Mouse (Mus musculus) layer of hippocampus, postnatal 10 days (tissue): ENCODE measurements around the gene Rab30. TPM values are rescaled to one million over a fixed set of nuclear protein-coding genes. Genes with fewer than 3 reads are reported as not detected.
A peak's percentile ranks its signal among the peaks of the same experiment; 100 is the strongest.

Experiments used
- DNase-seq, 2 experiments: peaks; one replicate each; pipeline ENCODE4 v3.0.0; 2021; ENCODE audit warnings: low spot score in 2 of 2
- total RNA-seq, 2 experiments: library from RNA; stranded (reverse); gene quantifications; 2 replicates each; pipeline ENCODE4 v1.2.3; 2021

Gene Rab30
- total RNA-seq, 2 experiments from 2014 or later, result 43.7 to 44.0 TPM

DNA sequence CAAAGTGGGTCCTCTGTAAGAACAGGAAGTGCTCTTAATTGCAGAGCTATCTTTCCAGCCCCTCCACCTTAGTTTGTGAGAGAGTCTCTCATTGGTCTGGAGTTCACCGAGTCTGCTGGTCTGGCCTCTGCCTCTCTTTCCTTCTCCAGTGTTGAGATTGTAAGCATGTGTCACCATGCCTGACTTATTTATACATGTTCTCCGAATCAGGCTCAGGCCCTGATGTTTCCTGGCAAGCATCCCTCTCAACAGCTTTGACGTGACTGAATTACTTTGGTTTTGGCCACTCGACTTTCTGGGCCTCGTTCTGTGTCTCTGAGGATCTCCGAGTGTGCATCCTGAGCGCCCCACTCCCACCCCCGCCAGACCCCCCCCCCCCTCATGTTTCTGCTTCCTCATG lies 55.4 kb downstream of the Rab30 start:
- DNase-seq, result no peak

DNA sequence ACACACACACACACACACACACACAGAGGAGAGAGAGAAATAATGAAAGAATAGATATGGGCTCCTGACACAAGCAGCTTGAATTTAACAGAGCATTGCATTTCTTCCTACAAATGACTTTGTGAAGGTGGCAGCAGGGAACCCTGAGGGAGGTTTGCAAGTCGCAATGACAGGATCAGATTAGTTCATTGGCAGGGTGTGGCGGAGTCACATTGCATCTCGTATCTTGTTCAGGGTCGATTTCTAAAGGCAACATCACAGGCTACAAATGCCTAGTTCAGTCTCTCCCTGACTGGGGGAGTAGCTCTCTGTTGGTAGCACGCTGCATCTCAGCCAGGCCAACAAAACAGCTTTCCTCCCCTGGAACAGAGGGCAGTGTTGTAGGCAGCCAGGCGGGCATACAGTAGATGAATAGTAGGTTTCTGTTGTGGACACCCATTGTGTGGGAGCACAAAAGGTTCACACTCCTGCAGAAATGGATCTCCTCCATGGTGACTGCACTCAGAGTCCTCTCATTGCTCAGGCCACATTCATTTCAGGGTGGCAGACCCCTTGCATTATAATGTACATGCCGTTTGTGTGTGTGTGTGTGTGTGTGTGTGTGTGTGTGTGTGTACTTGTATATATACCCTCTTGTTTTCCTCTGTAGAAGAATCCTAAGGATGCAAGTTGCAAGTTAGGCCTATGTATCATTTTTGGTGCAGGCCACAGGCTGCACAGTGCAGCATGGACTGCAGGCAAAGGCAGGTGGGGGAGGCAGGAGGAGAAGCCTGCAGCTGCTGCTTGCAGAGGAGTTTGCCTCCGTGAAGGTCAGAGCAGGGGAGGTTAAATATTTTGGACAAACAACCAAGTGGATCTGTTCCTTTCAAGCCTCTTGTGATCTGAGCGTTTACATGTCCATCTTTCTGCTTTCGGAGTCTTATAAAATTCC lies 58.5 kb downstream of the Rab30 start:
- DNase-seq, result peak in 1 of 2 experiments; percentile 45

DNA sequence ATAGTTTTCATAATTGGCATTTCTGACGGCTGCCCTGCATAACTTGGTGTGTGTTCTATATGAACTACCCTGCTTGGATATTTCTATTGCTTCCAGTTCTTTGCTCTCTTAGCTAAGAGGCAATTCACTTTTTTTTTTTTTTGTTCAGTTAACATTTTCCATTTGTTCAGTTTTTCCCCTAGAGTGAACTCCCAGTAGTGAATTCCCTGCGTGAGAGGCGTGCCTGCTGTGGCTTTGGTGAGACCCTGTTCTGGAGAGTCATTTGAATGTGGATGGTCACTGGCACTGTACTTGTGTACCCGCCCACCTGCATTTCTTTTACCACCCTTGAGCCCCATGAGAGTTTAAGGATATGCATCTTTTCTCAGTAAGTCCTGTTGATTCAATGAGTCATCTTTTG lies 60.8 kb downstream of the Rab30 start:
- DNase-seq, result no peak

DNA sequence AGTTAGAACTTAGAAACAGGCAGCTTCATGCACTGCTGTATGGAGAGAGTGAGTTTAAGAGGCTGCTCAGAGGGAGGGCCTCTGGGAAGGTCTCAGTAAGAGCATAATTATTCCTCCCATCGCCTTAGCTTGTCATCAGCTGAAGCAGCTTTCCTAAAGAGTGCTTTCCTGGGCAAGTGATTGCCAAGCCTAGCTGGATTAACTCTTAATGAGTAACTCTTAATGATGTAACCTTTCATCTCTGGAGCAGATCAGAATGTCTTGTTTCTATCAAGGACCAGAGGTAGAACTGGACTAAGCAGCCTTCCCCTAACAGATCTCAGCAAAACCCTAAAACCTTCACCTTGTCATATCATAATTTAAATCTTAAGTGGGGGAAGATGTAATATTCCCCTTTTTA lies 61.8 kb downstream of the Rab30 start:
- DNase-seq, result no peak

DNA sequence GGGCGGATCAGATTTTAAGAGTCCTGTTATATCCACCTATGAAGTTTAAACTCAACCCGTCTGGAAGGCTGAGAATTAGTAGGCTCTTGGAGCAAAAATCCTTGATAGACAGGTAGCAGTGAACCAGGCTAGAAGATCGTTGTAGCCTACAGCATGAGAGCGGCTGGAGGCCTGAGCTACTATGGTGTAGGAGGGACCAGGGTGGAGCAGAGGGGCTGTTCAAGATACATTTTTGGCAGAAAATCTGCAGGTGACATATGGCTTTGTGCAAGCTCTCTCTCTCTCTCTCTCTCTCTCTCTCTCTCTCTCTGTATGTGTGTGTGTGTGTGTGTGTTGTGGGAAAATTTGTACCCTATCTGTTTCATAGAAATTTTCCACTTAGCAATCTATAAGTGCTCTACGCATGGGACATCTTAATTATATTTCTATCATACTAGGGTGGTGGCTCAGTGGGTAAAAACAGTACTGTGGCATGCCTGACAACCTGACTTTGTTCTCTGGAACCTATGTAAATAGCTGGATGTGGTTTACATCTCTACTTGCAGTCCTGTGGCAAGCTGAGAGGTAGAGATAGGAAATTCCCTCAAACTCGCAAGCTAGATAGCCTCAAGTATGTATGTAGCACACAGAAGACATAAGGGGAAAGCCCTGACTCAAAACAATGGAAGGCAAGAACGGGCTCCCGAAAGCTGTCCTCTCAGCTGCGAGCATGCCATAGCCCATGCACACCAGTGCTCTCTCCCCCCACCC lies 63.7 kb downstream of the Rab30 start:
- no peak for DNase-seq

DNA sequence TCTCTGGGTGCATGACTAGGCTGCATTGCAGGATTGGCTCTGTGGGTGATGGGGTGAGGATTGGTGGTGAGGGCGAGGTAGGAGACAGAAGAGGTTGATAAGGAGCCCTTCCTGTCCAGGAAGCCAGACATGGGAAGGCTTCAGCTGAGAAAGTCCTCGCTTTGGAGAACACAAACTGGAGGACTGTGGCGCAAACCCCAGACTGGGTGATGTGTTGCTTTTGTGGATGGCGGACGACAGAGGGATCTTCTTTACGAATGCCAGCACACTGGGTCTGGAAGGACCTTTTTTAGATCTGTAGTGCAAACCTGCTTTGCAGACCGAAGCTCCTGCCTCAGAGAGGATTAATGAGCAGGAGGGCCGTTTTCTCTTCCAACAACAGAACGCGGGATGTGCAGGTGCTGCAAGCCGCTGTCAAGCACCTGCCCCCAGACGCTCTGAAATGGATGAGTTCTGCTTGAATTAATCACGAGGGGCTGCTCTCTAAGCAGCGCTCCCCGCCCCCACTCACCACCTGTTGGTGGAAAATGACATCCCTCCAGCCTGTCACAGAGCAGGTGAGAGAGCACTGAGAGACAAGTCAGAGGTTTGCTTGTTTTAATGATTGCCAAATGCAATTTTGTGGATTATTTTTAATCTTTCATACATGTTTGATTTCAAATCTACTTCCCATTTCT lies 65.2 kb downstream of the Rab30 start:
- DNase-seq, result peak; percentile 37 to 47

DNA sequence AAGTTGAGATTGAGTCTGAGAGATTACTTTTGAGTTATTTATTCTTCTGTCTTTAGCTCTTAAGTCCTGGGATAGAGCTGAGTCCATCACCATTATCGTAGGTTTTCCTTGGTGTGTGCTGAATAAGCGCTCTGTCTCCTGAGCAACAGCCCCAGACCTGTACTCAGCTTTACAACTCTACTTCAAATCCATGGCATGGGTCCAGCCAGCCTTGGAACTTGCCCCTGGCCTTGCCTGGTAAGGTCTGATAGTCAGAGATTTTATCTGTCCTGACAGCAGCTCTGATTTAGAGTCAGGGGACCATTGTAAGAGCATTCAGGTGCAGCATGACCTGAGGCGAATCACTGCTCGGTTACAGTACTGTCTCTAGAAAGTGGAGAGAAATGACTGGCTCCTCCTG lies 66.1 kb downstream of the Rab30 start:
- peak in 1 of 2 experiments; percentile 26 for DNase-seq

DNA sequence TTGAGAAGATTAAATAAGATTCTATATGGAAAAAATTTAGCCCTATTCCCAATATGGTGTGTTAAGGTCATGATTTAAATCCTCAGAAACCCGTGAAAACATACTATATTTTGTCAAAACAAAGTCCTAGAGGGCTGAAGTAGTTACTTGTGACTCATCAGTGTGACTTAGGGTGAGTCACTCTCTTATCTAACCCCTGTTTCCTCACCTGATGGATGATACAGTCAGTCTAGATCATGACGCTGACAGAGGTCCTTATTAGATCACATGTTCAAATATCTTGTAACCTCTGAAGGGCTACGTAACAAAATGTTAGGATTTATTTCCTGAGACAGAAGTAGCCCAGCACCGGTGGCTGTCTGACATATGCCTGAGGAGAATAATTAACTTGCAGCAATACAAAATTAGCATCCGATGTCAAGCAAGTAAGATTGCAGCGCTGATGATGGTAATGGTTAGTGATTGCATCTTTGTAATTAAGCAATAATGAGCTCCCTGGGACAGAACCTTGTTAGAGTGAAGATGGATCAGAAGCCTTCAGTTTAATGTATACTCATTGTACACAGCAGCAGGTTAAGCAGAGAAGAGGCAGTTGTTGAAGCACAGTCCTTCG lies 70.4 kb downstream of the Rab30 start:
- DNase-seq, result no peak

DNA sequence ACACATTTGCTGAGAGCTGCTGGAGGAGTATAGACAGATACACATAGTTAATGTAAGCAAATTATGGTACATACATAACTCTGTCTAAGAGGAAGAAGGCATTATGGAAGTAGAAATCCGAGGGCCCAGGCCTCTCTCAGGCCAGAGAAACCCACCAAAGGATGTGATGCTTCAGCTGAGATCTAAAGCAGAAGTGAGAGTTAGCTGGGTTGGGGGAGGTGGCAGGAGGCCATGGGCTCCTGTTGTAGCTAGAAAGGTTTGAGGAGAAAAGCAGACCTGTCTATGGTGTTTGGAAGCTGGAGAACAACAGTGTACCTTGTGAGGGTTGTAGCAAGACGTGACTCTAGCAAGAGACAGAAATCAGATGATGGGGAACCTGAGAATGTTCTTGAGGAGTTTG lies 75.8 kb downstream of the Rab30 start:
- DNase-seq, result no peak

DNA sequence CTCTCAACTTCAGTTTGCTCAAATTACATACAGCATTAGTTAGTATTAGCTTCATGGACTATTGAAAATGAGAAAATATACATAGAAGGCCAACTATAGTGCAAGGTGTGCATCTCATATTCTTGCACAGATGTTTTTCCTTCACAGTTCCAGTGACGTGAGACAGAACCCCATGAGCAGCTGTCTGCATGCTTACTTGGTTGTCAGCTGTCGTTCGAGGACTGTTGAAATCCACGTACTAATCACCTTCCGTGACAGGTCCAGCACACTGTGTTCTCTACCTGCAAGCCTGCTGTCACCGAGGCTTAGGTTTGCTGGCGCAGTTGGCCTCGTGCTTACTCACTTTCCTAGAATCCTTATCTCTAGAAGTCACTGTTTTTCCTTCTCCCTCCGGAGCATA lies 76.5 kb downstream of the Rab30 start:
- no peak for DNase-seq

DNA sequence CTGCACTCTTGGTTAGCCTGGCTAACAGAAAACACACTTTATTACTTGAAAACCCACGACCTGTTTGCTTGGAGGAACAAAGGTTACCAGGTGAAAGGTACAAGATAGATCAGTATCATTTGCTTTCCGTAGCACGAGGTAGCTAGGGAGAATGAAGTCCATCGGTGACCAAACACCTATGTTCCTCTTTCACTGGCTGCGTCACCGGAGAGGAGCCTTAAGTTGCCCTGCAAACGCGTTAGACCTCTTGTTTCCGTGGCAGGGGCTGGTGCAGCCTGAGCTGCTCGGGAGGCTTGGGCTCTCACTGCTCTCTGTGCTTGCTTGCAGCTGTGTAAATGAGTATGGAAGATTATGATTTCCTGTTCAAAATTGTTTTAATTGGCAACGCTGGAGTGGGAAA lies 78.3 kb downstream of the Rab30 start:
- DNase-seq, result no peak

DNA sequence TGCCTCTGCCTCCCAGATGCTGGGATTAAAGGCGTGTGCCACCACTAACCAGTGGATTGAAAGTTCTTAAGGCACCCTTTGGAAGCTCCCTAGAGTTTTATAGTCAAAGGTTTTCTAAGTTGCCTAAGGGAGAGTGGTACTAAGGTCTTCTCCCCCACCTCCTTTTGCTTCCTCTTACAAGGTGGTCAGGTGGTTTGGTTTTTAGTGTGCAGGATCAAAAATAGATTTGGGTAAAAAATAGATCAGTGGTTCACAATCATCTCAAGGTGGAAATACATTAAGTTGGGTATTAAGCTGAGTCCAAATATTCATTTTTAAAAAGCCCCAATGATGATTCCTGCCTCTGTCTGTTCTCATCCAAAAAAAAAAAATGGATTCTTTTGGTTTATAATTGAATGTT lies 79.0 kb downstream of the Rab30 start:
- DNase-seq, result no peak

DNA sequence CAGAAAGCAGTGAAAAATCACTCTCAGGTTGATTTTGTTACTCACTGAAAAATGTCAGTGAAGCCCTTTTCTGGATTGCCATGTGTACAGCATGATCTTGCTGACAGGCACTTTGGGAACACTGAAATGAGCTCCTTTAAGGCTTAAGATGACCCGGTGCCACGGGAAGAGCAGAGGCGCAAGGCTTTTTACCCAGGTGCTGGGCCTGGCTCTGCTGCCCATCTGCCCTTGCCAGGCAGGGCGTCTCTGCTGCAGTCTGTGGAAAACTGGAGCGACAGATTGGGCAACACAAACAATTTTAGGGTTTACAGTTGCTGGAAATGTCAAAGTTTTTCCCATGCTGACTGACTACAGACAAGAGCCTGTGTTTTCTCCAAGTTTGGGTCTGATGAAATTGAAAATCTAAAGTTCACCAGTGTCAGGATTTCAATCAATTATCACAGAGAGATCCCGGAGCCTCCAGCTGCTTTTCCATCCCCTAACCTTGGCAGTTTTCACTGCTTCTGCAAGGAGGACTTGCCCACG lies 79.6 kb downstream of the Rab30 start:
- DNase-seq, result no peak

DNA sequence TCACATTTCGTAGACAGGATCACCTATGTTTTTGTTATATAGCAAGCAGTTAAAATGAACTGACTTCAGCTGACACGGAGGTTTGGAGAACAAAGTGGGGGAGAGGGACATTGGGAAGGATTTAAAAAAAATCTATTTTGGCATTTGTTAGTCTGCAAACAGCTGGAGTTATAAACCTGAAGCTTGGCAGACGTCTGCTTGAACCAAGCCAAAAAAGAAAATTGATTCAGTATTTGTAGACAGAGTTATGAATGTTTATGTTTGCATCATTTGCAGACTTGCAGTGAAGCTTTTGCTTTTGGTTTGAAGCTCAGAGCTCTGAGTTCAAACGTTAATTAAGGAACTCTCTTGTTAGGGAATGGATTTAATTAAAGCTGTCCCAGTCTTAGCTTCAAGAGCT lies 80.5 kb downstream of the Rab30 start:
- DNase-seq, result no peak

DNA sequence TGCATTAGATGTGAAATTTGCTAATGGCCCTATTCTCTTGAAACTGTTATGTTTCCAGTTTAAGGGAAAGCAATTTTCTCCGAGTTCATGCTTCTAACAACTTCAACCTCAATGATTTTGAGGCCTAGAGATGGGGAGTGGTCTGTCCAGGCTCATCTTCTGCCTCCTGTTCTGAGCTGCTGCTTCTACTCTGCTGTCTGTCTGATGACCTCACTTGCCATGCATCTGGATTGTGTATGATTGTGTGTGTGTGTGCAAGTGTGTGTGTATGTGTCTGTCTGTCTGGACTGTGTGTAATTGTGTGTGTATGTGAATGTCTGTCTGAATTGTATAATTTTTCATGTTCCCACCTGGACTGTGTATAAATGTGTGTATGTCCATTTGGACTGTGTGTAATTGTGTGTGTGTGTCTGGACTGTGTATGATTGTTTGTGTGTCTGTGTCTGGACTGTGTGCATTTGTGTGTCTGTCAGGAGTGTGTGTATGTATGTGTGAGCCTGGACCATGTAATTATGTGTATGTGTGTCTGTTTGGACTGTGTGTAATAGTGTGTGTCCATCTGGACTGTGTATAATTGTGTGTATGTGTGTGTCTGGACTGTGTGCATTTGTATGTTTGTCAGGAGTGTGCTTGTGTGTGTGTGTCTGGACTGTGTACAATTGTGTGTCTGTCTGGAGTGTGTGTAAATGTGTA lies 81.2 kb downstream of the Rab30 start:
- DNase-seq, result no peak

DNA sequence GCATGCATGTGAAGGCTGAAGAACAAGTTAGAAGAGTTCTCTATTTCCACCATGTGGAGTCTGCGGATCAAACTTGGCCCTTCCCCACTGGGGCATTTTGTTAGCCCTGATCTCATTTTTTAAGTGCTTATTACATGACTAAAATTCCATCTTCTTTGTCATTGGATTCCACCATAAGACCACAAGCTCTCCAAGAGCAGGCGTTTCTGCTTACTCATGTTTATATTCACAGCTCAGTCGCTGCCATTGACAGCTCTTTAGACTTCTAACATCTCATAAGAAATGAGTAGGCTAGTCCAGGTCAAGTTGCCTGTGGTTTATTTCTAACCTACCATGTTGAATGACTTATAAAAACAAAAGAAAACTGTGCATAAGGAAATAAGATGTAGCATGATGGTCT lies 84.8 kb downstream of the Rab30 start:
- DNase-seq, result no peak

DNA sequence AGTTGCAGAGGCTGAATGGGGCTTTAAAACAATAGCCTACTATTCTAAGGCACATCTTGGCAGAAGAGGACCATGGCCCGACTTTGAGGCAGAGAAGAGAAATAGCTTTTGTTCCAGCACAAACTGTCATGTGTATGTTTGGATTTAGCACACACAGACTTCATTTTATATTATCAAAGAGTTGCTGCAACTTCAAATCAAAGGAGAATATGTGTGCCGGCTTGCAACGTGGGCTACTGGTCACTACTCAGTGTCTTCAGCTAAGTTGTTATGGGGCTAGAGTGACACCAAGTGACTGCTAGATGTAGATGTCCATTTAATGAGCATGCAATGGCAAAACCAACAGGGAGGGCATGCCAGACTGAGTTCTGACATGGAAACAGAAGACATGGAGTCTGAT lies 86.6 kb downstream of the Rab30 start:
- no peak for DNase-seq

DNA sequence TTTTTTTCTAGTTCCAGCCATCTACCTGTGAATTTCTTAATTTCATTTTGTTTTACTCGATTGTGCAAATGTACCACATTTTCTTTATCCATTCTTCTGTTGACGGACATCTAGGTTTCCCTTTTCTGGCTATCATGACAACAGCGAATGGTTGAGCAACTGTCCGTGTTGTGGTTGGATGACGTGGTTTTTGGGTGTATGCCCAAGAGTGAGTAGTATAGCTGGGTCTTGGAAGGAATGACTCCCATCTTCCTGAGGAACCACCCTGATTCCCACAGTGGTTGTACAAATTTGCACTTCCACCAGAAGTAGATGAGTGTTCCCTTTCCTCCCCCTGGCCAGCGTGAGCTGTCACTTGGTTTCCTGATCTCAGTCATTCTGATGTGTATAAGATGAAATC lies 91.0 kb downstream of the Rab30 start:
- DNase-seq, result no peak

DNA sequence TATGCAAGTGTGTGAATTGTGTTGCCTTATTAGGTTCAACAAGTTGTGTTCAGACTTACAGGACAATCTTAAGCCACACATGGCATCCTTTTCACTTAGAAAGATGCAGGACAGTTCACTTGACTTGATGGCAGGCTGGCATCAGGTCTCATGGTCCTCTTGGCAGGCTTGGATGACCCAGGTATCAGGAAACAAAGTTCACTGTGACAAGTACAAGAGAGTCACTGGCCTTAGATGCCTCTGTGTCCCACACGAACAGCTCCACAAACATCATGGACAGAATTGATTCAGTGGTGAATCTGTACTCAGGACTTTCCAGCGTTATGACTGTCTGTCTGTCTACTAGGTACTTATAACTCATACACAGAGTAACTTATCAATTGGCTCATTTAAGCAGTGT lies 93.0 kb downstream of the Rab30 start:
- no peak for DNase-seq

DNA sequence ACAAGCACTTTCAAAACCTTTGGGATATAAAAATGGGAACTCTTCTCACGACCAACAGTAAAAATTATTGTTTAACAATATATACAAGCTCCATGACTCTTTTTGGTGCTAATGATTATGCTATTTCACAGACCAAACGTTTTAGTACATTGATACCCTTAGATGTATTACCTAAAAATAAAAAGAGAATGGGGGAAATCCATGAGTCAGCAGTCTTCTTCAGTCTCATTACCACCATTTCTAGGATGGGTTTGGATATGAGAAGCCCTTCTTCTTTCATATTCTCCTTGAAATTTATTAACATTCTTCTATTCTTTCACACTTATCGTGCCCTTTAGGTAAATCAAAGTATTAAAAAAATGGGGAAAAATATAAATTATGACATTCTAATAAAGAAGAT lies 95.0 kb downstream of the Rab30 start:
- no peak for DNase-seq

DNA sequence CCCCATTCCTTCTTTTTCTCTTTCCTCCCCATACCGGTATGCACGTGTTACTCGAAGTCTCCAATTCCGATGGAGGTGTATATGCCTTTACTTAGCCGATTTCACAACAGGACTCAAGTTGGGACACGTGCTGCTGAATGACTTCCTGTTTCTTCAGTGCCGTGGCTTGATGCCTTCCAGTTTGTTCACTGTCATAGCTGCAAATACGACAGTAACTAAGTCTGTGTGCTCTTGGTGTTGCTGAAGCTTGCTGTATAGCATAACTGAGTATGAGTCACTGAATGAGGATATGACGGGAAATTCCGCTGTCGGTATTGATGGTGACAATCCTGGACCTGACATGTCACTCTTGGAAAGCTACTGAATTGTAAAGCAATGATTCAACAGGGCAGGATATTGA lies 95.8 kb downstream of the Rab30 start:
- no peak for DNase-seq
